Mouse (Mus musculus): Measurements from ENCODE around the gene Rps6ka5. TPM values are rescaled to one million over a fixed set of nuclear protein-coding genes. Genes with fewer than 3 reads are reported as not detected.

Rps6ka5 gene
- polyA plus RNA-seq, 1 experiment from 2014 or later: 2.2 TPM

DNA sequence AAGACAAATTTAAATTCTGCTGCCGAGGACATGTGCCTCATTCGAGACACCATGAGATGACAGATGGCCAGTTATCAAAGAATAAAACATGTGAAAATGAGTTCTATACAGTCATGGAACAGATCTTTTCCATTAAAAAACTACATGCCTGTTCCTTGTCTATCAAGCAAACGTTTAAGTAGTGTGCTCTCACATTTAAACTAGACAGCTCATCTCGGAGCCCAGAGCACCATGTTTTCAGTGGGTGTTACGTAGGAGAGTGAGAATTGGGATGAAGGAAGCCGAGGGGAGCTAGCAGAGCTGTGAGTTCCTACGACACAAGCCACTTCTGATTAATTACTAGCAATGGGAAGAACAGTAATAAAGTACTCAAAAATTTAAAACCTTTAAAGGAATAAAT, 158.0 kb downstream of the Rps6ka5 start:
- H3K9ac ChIP-seq: no peak overlapping the region
- H3K36me3 ChIP-seq: 0 out of 2 replicates have a peak, but pooled peaks cover 2% of the 10 kb centered on the region
- H3K4me2 ChIP-seq: no peak overlapping the region
- peaks cover 4% of the 10 kb centered on the region; the same call in 1 of the 2 replicates for H3K4me1 ChIP-seq
- WGBS (ENCODE audit: insufficient replicate concordance): 68% methylated on average over 7 of the region's 7 CpGs
- no peak overlapping the region for H3K4me3 ChIP-seq
- H3K27ac ChIP-seq: no peak overlapping the region
- no peaks in the 10 kb centered on the region for H3K9me3 ChIP-seq (replicated peaks)
- no peaks in the 10 kb centered on the region for H3K27me3 ChIP-seq (replicated peaks)
- no peak for ATAC-seq

DNA sequence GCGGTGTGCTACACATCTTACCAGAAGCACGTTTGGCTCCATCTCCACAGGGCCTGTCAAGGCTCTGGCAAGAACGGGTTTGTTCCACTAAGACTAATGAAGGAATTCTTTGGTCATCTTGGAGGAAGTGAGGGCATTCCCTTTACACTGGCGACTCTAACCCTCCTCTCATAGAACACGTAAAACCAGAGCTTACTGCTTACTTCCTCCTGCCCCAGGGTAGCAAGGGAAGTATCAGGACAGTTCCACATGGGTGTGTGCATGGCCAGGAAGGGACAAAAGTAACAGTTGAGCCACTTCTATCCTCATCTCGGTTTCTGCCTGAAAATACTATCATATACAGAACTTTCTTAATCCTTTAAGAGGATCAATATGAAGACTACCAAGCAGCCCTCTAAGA, 158.7 kb downstream of the Rps6ka5 start:
- WGBS (ENCODE audit: insufficient replicate concordance): 45% methylated on average over 6 of the region's 6 CpGs
- ATAC-seq: no peak

DNA sequence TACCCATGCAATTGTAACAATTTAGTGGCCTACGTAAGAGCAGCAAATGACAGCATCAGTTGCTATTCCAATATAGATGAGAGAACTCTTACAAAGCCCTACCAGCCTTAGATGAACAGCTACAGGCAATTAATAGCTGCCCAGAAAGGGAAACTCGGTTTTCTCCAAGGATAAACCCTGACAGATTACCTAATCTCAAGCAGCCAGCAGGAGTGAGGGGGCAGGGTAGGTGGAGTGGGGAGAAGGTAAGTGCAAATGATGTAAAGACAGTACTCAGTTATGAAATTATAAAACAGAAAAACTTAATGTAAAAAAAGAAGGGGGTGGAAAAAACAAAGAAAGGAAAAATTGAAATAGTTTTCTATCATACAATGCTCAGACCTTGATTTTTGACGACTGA, 159.2 kb downstream of the Rps6ka5 start:
- Histone ChIP-seq H3K36me3 (no peaks in the 10 kb centered on the region), H3K4me3 (no peak overlapping the region), H3K4me1 (peaks cover 4% of the 10 kb centered on the region; the same call in 1 of the 2 replicates), H3K9ac (no peak overlapping the region), H3K4me2 (no peak overlapping the region), H3K9me3 (replicated peaks) (no peaks in the 10 kb centered on the region), H3K27me3 (replicated peaks) (no peaks in the 10 kb centered on the region), H3K27ac (no peak overlapping the region)
- WGBS (ENCODE audit: insufficient replicate concordance): 54% methylated on average over 3 of the region's 3 CpGs
- no peak for ATAC-seq

More for the DNA sequence above, 158.7 kb downstream of the Rps6ka5 start:
- H3K4me3 ChIP-seq: no peak overlapping the region
- no peaks in the 10 kb centered on the region for H3K36me3 ChIP-seq
- no peak overlapping the region for H3K4me2 ChIP-seq
- H3K9me3 ChIP-seq (replicated peaks): no peaks in the 10 kb centered on the region
- no peak overlapping the region for H3K9ac ChIP-seq
- no peak overlapping the region for H3K27ac ChIP-seq
- peaks cover 4% of the 10 kb centered on the region; the same call in 1 of the 2 replicates for H3K4me1 ChIP-seq
- no peaks in the 10 kb centered on the region for H3K27me3 ChIP-seq (replicated peaks)

DNA sequence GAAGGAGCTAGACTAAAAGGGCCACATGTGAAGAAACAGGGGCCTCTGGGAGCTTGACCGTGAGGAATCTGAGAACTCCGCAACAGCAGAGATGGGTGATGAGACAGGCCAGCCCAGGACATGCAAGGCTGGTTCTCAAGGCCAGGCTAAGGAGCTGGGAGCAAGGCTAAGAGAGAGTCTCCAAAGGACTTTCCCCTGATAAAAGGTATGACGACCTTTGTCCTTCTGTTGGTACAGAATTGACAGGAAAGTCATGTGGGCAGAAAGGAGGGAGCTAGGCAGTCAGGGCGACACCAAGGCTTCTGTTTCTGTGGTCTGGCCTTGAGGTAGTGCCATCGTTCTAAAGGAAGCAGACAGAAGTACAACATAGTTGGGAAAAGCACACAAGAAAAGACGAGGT, 173.1 kb downstream of the Rps6ka5 start:
- WGBS (ENCODE audit: insufficient replicate concordance): 71% methylated on average over 6 of the region's 6 CpGs
- H3K4me1 ChIP-seq: no peaks in the 10 kb centered on the region
- H3K27ac ChIP-seq: no peak overlapping the region
- H3K36me3 ChIP-seq: peaks cover 6% of the 10 kb centered on the region
- H3K9ac ChIP-seq: no peak overlapping the region
- no peak overlapping the region for H3K4me2 ChIP-seq
- H3K9me3 ChIP-seq (replicated peaks): no peaks in the 10 kb centered on the region
- H3K27me3 ChIP-seq (replicated peaks): no peaks in the 10 kb centered on the region
- no peak for ATAC-seq
- no peak overlapping the region for H3K4me3 ChIP-seq

DNA sequence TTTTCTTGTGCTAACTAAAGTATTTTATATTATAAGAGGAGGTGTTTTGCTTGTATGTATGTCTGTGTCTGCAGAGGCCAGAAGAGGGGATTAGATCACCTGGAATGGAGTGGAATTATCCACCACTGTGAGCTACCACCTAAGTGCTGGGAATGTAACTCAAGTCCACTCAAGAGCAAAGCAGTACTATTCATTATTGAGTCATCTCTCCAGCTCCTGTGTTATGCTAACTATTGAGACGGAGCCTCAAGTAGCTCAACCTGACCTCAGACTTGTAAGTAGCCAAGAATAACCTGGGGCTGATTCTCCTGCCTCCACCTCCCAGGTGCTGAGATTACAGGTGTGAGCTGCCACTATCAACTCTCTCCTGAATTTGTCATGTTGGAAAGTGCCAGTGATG, 174.8 kb downstream of the Rps6ka5 start:
- Histone ChIP-seq H3K9ac (no peak overlapping the region), H3K4me2 (no peak overlapping the region), H3K27ac (no peak overlapping the region), H3K36me3 (peaks cover 6% of the 10 kb centered on the region), H3K4me1 (no peaks in the 10 kb centered on the region), H3K27me3 (replicated peaks) (no peaks in the 10 kb centered on the region), H3K9me3 (replicated peaks) (no peaks in the 10 kb centered on the region), H3K4me3 (no peak overlapping the region)
- 88% methylated on average over 1 of the region's 1 CpGs for WGBS (ENCODE audit: insufficient replicate concordance)
- ATAC-seq: no peak

DNA sequence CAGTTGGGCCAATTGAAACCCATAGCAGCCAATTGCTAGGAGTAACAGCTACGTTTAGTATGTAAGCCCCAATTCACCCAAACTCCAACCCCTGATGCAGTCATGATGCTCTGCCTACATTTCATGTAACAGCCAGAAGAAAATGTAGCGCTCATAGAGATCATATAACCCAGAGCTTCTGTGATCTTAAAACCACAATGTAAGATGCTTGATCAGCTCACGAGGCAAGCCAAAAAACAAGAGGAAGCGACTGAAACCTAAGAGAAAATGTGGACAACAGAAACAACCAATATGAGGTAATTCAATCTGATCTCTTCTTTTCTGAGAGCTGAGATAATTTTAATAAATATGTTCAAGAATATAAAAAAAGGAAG, 182.6 kb downstream of the Rps6ka5 start:
- H3K9me3 ChIP-seq (replicated peaks): no peaks in the 10 kb centered on the region
- no peak overlapping the region for H3K27ac ChIP-seq
- WGBS (ENCODE audit: insufficient replicate concordance): 71% methylated on average over 4 of the region's 4 CpGs
- no peak overlapping the region for H3K9ac ChIP-seq
- no peaks in the 10 kb centered on the region for H3K4me1 ChIP-seq
- ATAC-seq: no peak
- H3K4me2 ChIP-seq: no peak overlapping the region
- H3K27me3 ChIP-seq (replicated peaks): no peaks in the 10 kb centered on the region
- H3K36me3 ChIP-seq: no peaks in the 10 kb centered on the region
- H3K4me3 ChIP-seq: no peak overlapping the region

DNA sequence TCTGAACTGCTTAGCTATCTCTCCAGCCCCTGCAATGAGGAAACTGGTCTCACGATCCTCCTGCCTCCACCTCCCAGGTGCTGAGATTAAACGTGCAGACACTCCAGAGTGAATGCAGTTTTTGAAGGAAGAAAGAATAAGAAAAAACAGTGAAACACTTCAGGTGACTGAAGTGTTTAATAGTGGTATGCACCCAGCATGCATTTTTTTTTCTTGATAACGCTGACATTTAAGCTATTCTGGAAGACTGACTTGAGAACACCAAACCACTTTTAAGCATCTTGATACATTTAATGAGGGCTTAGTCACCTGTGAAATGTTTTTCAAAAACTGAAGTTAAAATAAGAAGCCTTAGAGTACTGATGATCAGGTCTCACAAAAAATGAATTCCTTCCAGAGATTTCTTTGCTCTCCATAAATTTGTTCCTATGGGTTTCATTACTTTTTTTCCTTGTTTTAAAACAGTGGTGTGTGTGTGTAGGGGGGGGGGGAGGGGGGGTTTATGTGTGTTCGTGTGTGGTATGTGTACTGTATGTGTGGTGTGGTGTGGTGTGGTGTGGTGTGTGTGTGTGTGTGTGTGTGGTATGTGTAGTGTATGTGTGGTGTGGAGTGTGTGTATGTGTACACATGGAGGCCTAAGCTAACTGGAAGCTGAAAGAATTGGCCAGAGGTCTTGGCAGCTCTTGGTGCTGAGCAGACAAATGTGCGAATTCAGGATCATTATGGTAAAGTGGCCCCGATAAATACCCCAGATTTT, 183.2 kb downstream of the Rps6ka5 start:
- Histone ChIP-seq H3K9ac (no peak overlapping the region), H3K4me2 (no peak overlapping the region), H3K27me3 (replicated peaks) (no peaks in the 10 kb centered on the region), H3K36me3 (no peaks in the 10 kb centered on the region), H3K4me3 (no peak overlapping the region), H3K4me1 (no peaks in the 10 kb centered on the region), H3K9me3 (replicated peaks) (no peaks in the 10 kb centered on the region), H3K27ac (no peak overlapping the region)
- 68% methylated on average over 6 of the region's 6 CpGs for WGBS (ENCODE audit: insufficient replicate concordance)
- no peak for ATAC-seq

DNA sequence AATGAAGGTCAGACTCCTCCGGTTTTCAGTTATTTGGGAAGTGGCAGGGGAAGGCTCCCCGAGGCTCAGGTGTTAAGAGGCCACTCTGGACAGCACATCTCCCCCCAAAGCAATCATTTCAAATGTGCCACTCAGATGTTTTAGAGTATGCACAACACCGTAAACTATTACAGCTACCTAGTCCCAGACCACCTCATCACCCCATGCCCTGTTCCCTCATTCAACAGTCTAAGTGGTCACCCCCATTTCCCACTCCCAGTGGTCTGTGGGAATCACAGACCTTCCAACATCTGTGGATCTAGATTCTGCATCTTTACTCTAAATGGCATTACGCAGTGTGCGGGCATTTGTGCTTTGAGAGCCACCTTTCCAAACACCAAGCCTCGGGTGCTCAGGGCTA, 184.3 kb downstream of the Rps6ka5 start:
- Histone ChIP-seq H3K4me2 (no peak overlapping the region), H3K27me3 (replicated peaks) (no peaks in the 10 kb centered on the region), H3K9me3 (replicated peaks) (no peaks in the 10 kb centered on the region), H3K4me1 (no peaks in the 10 kb centered on the region), H3K4me3 (no peak overlapping the region), H3K36me3 (no peaks in the 10 kb centered on the region), H3K27ac (no peak overlapping the region), H3K9ac (no peak overlapping the region)
- 79% methylated on average over 6 of the region's 6 CpGs for WGBS (ENCODE audit: insufficient replicate concordance)
- ATAC-seq: no peak

DNA sequence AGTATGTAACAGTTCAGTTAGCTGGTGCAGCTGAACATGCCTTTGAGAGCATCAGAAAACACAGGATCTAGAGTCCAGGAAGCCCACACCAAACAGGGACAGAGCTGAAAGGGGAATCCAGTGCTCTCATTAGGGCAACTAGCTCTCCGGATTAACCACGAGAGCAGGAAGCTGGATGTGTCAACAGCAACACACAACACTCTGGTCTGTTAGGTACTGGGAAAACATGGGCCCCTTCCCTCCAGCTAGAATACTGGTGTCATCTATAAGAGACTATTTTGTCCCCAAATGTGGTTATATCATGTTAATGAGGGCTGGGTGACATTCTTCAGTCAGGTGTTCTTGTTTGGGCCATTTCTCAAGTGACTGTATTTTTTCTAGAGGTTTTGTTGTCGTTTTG, 184.7 kb downstream of the Rps6ka5 start:
- 14% methylated on average over 3 of the region's 3 CpGs for WGBS (ENCODE audit: insufficient replicate concordance)
- Histone ChIP-seq H3K4me1 (no peaks in the 10 kb centered on the region), H3K9me3 (replicated peaks) (no peaks in the 10 kb centered on the region), H3K27me3 (replicated peaks) (no peaks in the 10 kb centered on the region), H3K4me3 (no peak overlapping the region), H3K36me3 (no peaks in the 10 kb centered on the region), H3K4me2 (no peak overlapping the region), H3K27ac (no peak overlapping the region), H3K9ac (no peak overlapping the region)
- ATAC-seq: no peak

DNA sequence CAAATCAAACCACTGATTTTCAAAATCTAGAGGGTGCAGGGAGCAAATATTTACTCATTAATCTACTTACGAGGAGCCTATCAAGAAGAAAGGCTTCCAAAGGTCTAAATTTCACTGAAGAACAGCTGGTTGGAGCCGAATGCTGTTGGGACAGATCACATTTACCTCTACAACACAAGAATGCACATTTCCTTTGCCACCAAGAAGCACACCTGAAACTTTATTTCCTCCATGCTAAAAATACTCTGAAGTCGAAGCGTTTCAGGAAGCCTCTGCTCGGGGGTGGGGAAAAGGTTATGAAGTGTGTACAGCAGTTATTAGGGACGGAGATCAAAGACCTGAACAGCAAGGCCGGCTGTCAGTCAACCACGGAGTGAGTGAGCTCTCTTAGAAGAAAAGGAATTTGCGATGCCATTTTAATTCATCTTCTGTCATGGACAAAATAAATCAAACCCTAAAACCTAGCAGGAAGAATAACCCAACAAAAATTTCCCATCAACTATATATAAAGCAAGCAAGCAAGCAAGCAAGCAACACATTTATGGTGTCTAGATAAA, 187.5 kb downstream of the Rps6ka5 start:
- H3K9ac ChIP-seq: no peak overlapping the region
- no peak overlapping the region for H3K27ac ChIP-seq
- H3K4me2 ChIP-seq: no peak overlapping the region
- ATAC-seq: no peak
- H3K9me3 ChIP-seq (replicated peaks): no peaks in the 10 kb centered on the region
- H3K4me3 ChIP-seq: no peak overlapping the region
- no peaks in the 10 kb centered on the region for H3K36me3 ChIP-seq
- no peaks in the 10 kb centered on the region for H3K4me1 ChIP-seq
- no peaks in the 10 kb centered on the region for H3K27me3 ChIP-seq (replicated peaks)
- WGBS (ENCODE audit: insufficient replicate concordance): 37% methylated on average over 9 of the region's 9 CpGs

DNA sequence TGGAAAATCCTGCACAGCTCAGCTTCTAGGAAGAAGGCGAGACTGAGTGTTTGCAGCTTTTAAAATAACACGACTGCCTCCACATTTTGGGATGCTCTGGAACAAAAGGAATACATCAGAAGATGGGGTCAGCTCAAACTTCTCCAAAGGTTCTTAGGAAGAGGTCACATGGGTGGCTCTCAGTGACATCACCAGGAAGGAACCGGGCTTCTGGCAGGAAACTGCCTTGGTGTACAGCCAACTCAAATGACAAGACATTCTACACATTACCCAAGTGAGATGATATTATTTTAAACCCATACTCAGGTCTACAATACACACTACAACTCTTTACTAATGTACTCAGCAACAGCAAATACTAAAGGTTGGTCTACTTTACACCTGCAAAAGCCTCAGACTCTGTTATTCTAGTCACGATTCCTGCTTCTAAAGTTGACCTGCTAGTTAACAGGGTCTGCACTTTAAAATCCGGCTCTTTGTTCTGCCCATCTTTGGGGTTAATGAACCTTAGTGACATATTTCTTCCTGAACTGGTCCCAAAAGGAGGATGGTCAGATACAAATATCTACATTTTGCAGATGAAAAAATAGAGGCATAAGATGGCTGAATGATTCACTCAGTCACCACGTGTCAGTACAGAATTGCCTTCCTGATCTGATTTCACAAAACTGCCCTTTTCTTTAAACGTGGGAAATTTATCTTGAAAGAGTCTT, 188.2 kb downstream of the Rps6ka5 start:
- H3K4me2 ChIP-seq: no peak overlapping the region
- no peak for ATAC-seq
- H3K36me3 ChIP-seq: no peaks in the 10 kb centered on the region
- H3K9ac ChIP-seq: no peak overlapping the region
- no peak overlapping the region for H3K4me3 ChIP-seq
- WGBS (ENCODE audit: insufficient replicate concordance): 47% methylated on average over 7 of the region's 7 CpGs
- H3K27ac ChIP-seq: no peak overlapping the region
- H3K27me3 ChIP-seq (replicated peaks): no peaks in the 10 kb centered on the region
- H3K4me1 ChIP-seq: no peaks in the 10 kb centered on the region
- H3K9me3 ChIP-seq (replicated peaks): no peaks in the 10 kb centered on the region

DNA sequence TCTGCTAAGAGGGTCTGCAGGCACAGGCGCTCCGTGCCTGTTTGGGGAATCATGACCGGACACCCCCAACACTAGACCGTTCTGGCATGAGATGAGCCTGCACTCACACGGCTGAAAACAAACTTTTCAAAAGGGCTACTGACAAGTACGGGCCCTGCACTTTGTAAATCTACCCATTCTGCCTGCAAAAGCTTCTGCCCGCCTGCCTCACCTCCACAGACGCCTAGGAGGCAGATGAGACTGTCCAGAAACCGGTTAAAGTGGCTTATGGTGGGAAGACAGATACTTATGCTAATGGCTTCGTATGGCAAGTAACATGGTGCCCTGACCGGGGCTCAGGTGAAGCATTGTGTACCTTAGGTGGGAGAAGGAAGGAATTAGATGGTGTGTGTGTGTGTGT, 189.7 kb downstream of the Rps6ka5 start:
- no peak overlapping the region for H3K9ac ChIP-seq
- H3K4me2 ChIP-seq: no peak overlapping the region
- H3K36me3 ChIP-seq: no peaks in the 10 kb centered on the region
- no peaks in the 10 kb centered on the region for H3K27me3 ChIP-seq (replicated peaks)
- no peak for ATAC-seq
- no peaks in the 10 kb centered on the region for H3K4me1 ChIP-seq
- no peak overlapping the region for H3K27ac ChIP-seq
- no peaks in the 10 kb centered on the region for H3K9me3 ChIP-seq (replicated peaks)
- 68% methylated on average over 11 of the region's 11 CpGs for WGBS (ENCODE audit: insufficient replicate concordance)
- H3K4me3 ChIP-seq: no peak overlapping the region

Measured in liver, embryonic 12.5 days (tissue).